Mouse (Mus musculus): Measurements from ENCODE around the gene Mpzl3.
"Not testable (repeated sequence)": the region's sequence is repeated elsewhere in the genome, so short reads cannot be mapped to it uniquely, and the experiment has no call there.

Mpzl3 gene

DNA sequence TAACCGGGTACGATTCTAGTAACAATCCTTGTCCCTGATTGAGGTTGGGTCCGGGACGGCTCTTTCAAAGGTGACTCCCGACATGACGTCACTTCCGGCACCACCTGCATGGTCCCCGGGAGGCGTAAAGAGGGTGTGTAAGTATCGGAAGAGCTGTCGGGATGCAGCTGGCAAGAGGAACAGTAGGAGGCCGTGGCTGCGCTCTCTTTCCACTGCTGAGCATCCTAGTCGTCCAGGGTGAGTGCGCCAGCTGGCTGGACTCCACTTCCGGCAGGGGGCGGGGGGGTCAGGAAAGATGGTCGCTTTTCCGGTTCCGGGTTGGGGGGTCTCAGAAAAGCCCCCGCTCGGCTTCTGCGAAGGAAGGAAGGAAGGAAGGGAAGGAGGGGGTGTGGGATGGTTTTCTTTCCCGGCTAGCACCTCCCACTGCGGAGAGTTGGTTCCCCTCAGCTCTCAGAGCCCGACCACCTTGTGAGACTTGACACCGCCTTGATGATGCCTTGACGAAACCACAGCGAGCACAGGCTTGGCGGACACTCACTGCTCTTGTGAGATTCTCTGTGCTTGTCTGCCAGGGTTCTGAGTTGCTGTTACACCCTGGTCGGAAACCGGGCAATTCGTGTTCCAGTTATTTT is at the start of gene Mpzl3:
Gene Mpzl3, plus strand, starts transcription at position 105 of the 632 bp plus-strand sequence.
- DNase-seq (ENCODE audit: low spot score): peak; percentile 74

DNA sequence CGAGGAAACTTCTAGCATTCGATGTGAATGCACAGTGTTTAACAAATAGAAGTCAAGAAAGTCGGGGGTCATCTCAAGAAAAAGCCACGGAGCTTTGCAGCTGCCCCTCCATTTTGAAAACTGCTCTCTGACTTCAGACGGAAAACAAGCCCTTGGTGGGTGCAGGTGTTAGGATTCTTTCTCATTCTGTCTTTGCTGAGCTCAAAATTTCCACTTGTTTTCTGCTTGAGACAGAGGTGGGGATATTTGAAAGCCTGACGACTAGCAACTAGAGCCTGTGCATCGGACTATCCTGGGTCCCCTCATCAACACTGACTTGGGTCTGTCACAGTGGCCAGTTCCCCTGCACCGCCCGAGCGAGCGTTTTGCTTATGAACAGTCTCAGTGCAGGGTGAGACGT is 47.6 kb upstream of the Mpzl3 start:
- DNase-seq (ENCODE audit: low spot score): no peak

DNA sequence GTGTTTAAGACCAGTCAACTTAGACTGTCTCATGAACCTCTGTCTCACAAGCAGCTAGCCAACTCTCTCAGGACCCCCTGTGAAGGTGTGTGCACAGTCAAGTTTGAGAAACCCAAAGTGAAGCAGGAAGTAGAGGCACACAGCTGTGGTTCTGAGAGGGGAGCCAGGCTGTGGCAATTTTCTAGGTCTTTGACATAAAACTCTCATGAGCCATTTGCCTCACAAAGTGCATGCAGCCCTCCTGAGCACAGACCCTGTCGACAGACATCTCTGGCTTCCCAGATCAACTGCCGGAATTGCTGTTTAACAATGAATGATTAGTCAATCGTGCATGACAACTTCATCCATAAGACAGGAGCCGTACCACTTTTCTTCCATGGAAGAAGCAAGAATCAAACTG is 46.6 kb upstream of the Mpzl3 start:
- DNase-seq (ENCODE audit: low spot score): no peak

DNA sequence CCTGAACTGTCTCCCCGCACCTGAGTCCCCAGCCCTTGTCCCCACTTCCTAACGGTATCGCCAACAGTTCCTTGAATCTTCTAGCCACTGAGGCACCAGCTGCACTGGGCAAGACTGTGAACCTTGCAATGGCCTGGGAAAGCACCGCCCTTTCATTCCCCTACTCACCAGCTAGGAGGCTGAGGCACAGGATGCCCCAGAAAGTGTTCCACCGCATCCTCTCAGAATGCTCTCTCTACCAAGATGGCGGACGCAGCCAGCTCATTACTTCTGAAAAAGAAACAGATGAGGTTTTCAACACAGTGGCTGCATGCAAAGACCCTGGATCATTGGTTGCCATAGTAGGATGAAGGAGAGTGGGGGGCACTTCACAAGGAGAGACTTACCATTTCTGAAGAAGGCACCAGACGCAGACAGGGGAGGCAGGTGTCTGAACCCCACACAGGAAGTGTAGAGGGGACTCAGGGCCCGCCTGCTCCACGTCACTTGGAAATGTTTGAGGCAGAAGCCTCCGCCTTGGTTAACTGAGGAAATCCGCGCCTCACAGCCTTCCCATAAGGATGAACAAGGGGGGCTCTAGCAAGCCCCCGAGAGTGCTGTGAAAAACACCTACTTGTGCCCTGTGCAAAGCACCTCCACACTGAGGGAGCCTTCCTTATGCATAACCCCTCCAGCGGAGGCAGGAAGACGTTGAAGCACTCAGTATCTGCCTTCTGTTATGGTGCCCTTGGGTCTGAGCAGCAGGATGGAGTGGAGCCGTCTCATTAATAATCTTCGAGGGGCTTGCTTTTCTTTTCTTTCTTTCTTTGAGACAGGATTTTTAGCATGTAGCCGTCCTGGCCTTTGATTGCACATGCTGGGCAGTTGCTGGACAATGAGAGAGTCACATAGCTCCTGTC is 45.6 kb upstream of the Mpzl3 start, which contains the start of gene Cd3e:
Gene Cd3e, minus strand, starts transcription at position 448 of the 899 bp plus-strand sequence.
- no peak for DNase-seq (ENCODE audit: low spot score)

DNA sequence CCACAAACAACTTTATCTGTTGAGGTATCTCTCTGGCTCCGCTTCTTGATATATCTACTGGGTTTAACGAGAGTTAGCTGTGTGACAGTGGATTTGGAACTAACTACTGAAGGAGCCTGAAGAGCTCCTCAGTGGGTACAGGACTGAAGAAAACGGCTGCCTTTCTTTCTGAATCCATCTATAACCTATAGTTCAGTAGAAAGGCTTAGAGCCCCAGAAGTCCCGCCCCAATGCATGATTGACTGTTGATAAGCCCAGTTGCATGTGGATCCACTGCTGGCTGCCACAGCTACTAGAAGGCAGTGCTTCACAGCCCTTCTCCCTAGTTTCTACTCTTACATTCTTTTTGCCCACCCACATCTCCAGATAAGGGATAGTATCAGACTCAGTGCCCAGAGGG is 44.5 kb upstream of the Mpzl3 start:
- DNase-seq (ENCODE audit: low spot score): no peak

DNA sequence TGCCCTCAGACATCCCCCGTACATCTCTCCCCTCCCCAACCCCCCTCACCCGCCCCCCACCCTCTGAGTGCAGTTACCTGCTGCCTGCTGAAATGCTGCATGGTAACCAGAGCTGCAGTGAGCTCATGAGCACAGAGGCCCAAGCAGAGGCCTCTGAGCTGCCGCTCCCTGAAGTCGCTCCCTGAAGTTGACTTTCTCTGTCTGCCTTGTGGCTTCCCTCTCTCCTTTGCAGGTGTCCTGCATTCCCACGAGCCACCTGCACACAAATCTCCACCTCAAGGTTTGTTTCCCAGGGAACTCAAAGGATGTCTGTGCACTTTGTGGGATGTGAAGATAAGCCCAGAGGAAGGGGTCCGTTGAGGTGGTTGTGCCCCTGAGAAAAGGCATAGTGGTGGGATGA is 43.7 kb upstream of the Mpzl3 start:
- no peak for DNase-seq (ENCODE audit: low spot score)

DNA sequence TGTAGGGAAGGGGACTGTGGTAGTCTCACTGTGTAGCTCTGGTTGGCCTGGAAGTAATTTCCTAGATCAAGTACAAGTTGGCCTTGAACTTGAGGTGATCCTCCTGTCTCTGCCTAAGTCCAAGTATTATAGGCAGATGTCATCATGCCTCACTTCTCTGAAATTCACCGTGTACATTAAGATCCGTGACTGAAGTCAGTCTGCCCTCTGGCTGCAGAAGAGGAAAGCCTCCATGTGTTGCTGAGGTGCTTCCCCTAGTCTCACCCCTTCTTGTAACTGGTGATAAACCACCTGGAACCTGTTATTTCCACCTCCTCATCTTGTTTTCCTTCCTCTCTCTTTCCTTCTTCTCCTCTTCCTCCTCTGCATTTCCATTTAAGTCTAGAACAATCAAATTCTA is 40.1 kb upstream of the Mpzl3 start:
- no peak for DNase-seq (ENCODE audit: low spot score)

DNA sequence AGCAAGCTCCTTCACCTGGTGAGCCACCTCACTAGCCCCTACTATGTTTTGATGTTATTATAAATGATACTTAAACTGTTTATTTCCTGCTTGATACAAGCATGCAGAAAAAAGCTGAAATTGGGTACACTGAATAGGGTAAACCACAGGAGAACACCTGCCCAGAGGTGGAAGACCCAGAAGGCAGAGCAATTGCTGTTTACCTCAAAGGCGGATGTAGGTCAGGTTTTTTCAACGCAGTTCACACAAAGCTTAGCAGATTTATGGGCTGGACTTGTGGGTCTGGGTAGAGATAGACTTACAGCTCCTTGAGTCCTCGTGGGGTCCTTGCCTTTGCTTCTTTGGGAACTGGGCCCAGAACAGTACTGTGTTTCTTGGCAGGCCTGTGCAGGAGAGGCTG is 39.1 kb upstream of the Mpzl3 start:
- DNase-seq (ENCODE audit: low spot score): no peak

DNA sequence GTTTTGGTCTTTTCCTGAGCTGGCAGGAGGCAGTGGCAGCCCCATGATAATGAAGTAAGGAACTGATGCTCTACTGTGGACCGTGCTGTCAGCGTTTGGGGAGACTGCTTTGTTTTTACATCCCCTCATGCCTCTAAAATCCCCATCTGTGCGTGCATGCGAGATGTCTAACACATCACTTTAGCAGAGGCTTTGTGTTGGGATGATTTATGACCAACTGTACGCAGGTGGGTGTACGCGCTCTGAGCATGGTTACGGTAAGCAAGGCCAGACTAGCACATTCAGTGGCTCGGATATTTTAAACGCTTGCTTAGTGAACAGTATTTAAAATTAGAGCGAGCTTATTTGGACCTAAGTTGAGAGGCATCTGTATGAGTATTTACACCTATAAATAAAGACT is 37.0 kb upstream of the Mpzl3 start:
- no peak for DNase-seq (ENCODE audit: low spot score)

DNA sequence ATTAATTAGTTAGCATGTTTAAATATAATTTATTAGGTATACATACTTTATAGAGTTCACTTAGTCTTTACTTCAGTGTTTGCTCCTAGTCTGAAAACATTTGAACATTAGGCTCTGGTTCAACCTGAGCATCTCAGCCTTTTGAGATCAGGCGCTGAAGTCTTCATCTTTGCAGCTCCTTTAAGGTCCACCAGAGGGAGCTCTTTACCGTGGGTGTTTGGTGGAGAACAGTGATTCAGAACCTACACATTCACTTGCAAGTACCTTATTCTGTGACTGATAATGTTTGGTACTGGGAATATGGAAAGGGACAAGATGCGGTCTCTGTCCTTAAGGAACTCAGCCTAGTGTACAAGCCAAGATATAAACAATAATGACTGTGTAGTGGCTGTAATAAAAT is 32.2 kb upstream of the Mpzl3 start:
- DNase-seq (ENCODE audit: low spot score): peak; percentile 41

DNA sequence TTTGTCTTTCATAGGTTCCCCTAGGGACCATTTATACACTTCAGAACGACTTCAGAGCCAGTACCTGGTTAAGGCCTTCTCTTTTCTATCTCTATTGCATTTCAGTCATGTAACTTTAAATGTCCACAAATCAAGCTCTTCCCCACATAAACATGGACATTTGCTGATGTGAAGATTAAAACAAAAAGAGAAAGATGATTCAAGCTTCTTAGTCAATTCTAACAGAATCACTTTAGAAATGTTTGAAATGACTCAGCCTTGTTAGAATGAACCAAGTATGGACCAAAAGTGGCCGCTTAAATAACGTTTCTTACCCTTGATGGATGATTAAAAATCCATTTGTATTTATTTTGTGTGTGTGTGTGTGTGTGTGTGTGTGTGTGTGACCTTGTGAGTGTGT is 31.3 kb upstream of the Mpzl3 start:
- no peak for DNase-seq (ENCODE audit: low spot score)

DNA sequence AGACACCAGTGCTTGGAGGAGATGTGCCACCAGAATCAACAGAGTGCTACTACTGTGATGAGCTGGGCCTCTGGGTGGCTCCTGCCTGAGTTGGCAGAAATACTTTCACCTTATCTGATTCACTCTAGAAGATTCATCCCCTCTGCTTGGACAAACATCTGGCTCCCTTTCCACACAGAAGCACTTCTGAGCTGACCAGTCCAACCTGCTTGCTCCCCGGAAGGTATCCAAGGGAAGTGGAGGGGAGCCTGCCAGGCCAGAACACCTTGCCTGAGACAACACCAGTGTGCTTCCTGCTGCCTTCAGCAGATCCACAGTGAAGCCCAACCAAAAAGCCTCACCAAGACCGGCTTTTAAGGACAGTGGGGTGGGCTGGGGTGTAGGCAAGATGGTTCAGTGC is 30.8 kb upstream of the Mpzl3 start:
- no peak for DNase-seq (ENCODE audit: low spot score)

DNA sequence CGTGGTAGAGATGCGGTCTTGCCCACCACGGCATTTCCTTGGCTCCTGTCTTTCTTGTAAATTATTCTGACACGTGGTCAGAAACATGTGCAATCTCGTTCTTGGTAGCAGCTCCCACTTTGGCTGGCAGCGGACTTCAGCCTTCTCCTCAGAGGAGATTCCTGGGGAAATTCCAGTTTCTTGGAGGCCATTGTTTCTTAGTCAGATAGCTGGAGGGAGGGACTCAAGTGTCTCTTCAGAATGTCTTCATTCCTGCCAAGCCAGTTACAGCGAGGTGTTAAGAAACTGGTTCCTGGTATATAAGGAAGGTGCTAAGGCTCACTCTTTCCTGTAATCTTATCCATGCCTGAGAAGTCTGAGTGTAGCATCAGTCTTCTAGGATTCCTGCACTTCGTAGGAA is 27.6 kb upstream of the Mpzl3 start:
- DNase-seq (ENCODE audit: low spot score): no peak

DNA sequence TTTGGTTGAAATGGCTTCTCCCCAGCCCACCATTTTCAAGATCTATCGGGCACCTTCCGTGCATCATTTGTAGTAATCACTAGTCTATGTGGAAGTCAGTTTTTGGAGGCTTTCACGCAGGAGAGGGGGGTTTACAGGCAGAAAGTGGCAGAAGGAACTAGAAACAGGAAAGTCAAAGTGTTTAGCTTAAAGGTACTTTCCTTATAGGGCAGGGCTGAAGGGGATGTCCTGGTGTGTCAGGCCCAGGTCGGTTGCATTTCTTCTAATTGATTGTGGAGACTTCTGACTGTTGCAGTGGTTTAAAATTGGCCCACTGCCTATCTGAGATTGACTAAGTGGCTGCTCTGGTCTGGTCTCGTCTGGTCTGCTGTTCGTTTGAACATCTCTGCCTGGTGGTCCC is 24.6 kb upstream of the Mpzl3 start:
- no peak for DNase-seq (ENCODE audit: low spot score)

DNA sequence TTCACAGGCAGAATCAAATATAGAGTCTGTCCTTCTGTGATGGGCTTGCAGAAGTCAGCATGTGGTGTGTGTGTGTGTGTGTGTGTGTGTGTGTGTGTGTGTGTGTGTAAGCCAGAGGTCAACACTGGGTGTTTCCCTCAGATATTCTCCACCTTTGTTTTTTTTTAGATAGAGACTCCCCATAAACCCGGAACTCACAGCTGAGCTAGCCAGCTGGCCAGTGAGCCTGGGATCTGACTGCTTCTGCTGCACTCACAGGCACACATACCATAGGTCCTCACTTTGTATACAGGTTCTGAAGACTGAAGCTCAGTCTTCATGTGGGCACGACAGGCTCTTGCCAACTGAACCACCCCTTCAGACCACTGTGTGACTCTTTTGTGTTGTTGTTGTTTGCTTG is 22.7 kb upstream of the Mpzl3 start:
- no peak for DNase-seq (ENCODE audit: low spot score)

DNA sequence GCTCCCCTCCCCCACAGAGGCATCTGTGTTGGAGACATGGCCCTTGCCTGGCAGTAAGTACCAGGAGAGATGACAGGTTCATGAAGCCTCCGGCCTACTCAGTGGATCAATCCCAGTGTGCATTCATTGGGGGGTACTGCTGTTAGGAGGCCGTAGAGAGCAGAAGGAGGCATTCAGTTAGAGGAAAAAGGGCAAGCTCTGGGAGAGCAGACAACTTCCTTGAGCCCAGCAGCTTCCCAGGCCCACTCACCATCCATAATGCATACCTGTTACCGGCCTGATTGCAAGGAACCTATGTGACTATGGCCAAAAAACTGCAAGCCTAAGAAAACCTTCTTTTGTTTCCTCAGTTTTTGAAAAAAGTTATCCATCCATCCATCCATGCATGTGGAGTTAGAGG is 20.5 kb upstream of the Mpzl3 start:
- no peak for DNase-seq (ENCODE audit: low spot score)

DNA sequence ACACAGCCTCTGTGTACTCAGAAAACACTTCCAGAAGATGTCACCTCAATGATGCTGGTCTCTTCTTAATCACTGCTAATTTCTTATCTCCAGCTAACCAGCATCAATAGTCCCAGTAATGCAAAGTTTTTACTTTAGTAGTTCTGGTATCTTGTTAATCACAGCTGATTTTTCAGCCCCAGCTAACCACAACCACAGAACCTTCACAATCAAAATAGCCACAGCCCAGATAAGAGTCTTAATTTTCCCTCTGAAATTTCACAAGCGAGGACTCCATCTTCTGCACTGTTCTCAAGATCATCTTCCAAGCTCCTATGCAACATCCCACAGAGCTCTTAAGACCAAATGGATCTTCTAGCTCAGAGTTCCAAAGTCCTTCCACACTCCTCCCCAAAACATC is 17.2 kb upstream of the Mpzl3 start:
- DNase-seq (ENCODE audit: low spot score): not testable (repeated sequence)

DNA sequence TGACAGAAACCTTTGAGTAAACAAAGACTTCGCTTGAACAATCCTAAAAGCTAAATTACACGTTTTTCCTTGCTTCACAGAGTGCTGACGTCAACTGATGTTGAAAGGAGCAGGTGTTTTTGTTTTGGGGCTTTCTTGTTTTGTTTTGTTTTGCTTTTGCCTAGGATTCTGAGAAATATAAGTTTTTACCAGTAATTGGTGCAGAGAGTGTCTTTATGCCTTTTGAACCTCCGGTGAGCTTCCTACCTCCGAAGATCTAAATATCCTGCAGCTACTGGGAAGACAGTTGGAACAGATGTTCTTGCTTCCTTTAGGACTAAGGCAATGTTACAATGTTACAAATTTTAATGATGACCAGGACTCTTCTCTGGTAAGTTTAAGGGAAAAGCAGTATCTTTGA is 15.5 kb upstream of the Mpzl3 start, which contains the start of gene Mpzl2:
Gene Mpzl2, plus strand, starts transcription at position 301 of the 400 bp plus-strand sequence.
- DNase-seq (ENCODE audit: low spot score): no peak

DNA sequence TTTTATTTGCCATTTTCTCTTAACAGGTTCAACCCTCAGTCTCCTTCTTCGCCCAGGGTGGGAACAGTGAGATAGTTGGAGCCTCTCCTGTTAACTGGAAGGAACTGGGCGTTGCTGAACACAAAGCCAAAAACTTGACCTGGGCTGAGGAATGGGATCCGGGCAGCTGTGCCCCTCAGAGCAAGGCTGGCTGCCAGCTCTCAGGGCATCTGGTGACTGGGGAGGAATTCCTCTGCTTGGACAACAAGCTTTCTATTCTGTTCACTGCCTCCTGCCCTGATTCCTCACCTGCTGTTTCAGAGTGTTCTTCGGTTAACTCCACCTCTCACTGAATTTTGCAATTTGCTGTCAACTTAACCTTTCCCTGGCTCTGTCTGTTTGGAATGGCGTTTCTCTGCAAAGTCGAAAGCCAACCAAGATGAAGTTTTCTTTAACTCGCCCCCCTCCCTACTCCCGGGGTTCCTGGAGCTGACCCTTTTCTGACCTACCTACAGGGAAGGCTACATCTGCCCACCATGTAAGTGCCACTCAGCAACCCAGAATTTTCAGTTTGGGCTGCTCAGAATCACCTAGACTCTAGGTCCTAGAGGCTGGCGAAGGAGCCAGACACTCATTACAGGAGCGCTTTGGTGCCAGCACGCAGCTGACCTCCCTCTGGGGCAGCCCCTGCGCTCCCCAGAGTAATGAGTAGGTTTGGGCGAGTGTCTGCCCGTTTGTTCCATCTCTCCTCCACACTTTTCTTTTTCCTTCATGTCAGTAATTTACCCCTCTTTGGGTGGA is 14.7 kb upstream of the Mpzl3 start:
- no peak for DNase-seq (ENCODE audit: low spot score)

DNA sequence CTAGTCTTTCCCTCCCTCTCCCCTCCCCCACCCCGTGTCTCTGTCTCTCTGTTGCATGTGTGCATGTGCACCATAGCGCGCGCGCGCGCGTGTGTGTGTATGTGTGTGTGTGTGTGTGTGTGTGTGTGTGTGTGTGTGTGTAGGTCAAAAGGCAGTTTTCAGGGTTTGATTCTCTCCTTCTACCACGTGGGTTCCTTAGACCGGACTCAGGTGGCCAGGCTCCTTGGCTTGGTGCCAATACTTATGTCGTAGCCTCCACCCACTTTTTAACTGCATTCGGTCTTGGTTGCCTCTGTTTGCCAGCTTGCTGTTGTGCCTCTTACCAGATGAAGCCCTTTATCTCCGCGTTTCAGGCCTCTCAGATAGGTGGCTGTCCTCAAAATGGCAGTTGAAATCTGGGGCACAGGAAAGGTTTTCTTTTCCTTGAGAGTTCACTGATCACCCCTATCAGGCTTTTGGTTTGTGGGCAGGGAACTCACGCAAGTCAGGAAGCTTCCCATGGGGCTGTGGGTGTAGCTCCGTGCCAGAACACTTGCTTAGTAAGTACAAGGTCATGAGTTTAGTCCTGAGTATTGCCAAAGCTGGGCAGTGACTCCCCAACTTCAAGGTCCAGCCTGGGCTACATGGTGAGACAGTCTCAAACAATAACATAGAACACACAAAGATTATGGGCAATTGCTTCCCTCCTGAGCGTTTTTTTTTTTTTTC is 13.7 kb upstream of the Mpzl3 start:
- DNase-seq (ENCODE audit: low spot score): no peak

DNA sequence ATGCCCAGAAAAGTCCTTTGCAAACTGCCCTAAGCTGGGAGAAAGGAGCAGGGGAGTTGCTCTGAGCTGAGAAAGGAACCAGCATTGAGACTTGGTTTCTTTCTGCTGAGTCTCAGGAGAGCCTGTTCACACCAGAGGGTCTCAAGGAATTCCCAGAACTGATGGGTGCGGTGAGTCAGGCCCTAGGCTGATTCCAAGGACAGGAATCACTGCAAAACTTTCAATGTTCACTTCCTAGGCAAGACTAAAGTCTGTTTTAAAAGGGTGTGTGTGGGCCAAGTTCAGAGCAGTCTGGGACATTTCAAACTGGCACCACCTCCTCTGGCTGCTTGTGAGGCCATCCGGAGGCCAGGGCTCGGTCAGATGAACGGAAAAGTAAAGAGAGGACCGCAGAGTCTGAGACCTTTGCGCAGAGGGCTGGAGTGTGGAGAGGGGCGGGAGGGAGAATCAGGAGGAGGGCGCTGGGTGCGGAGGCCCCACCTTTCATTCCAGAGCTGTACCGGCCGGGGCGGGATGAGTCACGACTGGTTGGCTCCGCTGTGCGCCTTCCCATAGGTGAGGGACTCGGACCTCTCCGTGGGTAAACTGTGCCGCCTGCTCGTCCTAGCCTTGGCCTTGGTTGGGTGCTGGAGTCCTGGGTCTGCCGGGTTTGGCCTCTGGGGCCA is 12.8 kb upstream of the Mpzl3 start:
- peak; percentile 27 for DNase-seq (ENCODE audit: low spot score)

DNA sequence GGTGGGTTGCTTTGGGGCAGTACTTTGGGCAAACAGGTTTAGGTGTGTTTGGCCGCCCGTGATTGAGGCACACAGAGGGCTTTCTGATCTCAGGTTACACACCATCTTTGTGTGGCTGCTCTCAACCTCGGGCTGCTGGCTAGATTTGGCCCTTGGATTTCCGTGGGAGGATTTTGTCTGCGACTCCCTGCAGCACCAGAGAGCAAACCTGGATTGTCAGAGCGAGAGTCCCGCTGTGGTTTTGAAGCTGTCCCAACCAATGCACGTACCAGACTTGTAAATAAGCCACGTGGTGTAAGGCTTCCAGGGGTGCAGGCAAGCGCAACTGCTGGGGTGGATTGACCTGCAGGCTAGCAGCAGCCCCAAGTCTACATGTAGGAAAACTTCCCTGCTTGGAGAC is 12.0 kb upstream of the Mpzl3 start:
- no peak for DNase-seq (ENCODE audit: low spot score)
